Mouse (Mus musculus) lung, adult 2 months (tissue): ENCODE measurements around the gene Tubgcp5.

ENCODE experiments used
- CTCF ChIP-seq: fragments of 200-500 bp; IDR thresholded peaks from 2 replicates; pipeline ENCODE4 v1.5.1; 2011; ENCODE audit warnings: mild to moderate bottlenecking, low read length, control low read depth; ENCODE audit not compliant: insufficient read depth
- POLR2A ChIP-seq: fragments of 200-500 bp; IDR thresholded peaks from 2 replicates; pipeline ENCODE4 v1.6.1; 2011; ENCODE audit warnings: low read depth, mild to moderate bottlenecking, control low read depth, low read length, borderline replicate concordance; ENCODE audit errors: extremely low read depth

DNA sequence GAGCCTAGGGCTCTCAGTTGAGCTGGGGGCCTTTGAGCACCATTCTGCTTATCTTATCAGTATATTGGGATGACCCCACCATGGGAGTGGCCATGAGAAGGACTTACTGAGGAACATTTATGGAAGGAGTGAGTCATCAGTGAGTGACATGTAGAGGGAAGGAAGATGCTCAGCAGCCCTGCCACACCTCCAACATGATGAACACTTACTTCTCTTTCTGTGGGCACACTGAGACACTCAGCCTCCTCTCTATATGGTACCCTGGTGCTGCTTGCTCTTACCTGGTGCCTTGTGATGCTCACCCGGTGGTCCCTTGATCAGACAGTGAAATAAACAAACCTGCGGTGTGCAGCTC, 65.5 kb downstream of the Tubgcp5 start:
- no peak for TF ChIP-seq POLR2A
- no peak for TF ChIP-seq CTCF
